Mouse (Mus musculus) layer of hippocampus, postnatal 36 days (tissue): ENCODE measurements around the gene Fga. TPM values are rescaled to one million over a fixed set of nuclear protein-coding genes. Genes with fewer than 3 reads are reported as not detected.
A peak's percentile ranks its signal among the peaks of the same experiment; 100 is the strongest.

Experiments
- DNase-seq, 2 experiments: peaks; one replicate each; pipeline ENCODE4 v3.0.0; 2022
- total RNA-seq, 2 experiments: library from RNA; stranded (reverse); gene quantifications; 2 replicates each; pipeline ENCODE4 v1.2.3; 2021

Fga gene
- total RNA-seq, result not detected

DNA sequence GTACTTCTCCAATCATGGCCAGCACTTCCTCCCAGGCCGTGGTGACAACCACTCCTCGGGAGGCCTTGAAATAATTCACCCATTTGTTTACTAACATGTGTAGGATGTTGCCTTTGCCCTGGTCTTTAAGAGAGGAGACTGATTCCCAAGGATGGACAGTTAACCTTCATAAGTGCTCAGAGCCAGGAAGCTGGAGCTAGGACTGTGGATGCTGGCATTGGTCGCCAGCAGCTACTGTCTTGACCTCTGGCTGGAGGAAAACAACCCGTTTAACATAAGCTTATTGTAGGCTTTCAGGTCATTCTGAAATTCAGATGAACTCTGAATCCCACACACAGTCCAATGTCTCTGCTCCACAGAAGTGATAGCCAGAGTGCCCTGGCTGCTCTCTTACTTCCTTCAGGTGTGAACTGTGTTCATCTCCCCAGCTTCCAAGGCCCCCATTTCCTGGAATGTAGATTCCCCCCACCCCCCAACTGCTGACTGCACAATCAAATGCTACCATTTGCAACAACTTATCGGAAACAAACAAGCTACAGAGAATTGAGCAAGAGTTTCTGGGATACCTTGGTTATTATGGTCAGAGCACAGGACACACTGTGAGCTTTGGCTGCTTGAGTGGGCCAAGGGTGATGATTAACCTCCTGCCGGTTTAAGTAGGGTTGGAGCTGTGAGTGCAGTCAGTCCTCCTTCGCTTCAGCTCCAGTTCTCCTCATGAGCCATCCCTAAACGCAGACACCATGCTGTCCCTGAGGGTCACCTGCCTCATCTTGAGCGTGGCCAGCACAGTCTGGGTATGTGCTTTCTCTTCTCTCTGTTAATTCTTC is at the start of gene Fga:
Gene Fga, plus strand, starts transcription at position 602 of the 827 bp plus-strand sequence.
- DNase-seq, result no peak

DNA sequence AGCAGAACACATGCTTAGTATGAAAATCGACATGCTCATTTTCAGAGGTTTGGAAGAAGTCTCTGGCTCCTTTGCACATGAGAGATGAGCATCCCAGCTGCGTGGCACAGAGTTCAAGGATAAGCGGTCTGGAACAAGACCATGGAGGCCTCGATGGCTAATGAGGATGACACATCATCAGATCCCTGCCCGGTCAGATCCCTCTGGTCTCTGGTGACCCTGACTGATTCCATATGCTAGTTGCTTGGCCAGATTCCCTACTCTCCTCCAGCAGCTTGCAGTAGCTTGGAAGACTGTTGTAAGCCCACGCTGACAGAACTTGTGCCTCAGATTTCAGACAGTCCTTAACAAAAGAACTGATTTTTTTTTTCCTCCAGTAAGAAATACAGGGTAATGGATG is 45.1 kb upstream of the Fga start:
- peak; percentile 7 to 16 for DNase-seq

- no peak for DNase-seq
These were observed 44.0 kb upstream of the Fga start for GRCm38 (mm10) chr3:82981861-82982260.

DNA sequence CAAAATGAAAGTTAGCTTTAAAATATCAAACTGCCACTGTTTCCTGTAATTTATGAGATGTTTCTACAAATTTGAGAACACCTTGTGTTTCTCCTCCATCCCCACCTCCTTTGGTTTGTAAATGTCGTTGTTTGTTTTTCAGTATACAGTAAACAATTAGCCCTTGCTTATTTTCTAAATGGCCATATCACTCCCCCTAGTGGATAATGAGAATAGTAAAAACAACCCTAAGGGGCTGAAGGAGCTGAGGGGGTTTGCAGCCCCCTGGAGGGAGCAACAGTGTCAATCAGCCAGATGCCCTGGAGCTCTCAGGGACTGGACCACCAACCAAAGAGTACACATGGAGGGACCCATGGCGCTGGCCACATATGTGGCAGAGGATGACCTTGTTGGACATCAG is 41.0 kb upstream of the Fga start:
- no peak for DNase-seq

DNA sequence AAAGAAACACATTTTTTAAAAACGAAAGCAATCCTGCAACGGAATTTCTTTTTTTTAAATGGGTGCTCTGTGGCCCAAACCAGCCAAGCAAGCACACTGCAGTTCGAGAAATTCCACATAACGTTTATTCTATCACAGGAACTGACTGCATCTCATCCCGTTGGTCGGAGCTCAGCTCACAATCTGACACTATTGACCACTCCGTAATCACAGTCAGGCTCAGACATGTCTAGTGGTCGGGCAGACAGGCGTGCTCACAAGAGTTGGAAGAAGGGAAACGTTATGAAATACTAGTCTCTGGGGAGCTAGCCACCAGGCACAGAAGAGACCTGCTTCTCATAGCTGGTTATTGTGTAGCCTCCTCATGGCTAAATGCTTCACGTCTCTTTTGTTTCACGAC is 33.9 kb upstream of the Fga start:
- DNase-seq, result no peak

GRCm38 (mm10) chr3:82992956-82993355 is 32.9 kb upstream of the Fga start:
- no peak for DNase-seq

GRCm38 (mm10) chr3:82995368-82995767 is 30.5 kb upstream of the Fga start:
- no peak for DNase-seq

- DNase-seq, result no peak
These were observed 29.2 kb upstream of the Fga start for GRCm38 (mm10) chr3:82996656-82997055.

- peak; percentile 12 to 48 for DNase-seq
These were observed 27.0 kb upstream of the Fga start for GRCm38 (mm10) chr3:82998772-82999463.

- DNase-seq, result no peak
These were observed 25.9 kb upstream of the Fga start for GRCm38 (mm10) chr3:82999995-83000394.

DNA sequence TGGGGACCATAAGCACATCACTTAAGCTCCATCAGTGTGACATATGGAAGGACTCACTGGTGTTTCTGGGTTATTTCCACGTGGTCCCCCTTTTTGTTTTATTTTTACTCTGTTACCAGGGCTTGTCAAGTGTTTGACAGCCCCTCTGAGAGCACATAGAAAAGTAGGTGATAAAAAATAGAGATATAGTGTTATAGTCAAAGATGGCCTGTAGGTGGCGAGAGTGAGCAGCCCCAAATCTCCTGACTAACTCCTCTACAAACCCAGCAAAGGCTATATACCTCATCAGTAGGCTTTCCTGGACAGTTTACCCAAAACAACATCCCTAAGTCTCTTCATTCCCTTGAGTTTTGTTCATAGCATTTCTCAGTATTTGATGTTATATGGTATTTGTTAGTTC is 23.7 kb upstream of the Fga start:
- DNase-seq, result peak in 1 of 2 experiments; percentile 30

- DNase-seq, result no peak
These were observed 22.8 kb upstream of the Fga start for GRCm38 (mm10) chr3:83003068-83003467.

GRCm38 (mm10) chr3:83004801-83005200 is 21.1 kb upstream of the Fga start:
- no peak for DNase-seq

DNA sequence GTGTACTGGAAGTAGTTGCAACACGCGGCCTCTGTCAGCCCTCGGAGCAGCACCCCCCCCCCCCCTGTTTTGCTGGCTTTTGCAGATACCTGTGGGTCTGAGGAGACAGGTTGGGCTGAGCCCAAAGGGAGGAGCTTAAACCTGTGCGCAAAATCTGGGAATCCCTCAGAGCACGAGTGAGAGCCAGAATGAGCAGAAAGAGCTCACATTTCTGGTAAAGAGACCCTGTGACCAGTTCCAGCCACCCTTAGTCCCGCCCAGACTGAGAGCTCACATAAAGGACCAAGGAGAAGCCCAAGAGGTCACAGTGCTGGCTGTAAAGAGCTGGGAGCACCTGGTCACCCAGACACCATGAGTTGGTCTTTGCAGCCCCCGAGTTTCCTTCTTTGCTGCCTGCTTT is 18.3 kb upstream of the Fga start, which contains the start of gene Fgg:
Gene Fgg, plus strand, starts transcription at position 168 of the 400 bp plus-strand sequence.
- DNase-seq, result no peak

- DNase-seq, result no peak
These were observed 15.6 kb upstream of the Fga start for GRCm38 (mm10) chr3:83010291-83010690.

DNA sequence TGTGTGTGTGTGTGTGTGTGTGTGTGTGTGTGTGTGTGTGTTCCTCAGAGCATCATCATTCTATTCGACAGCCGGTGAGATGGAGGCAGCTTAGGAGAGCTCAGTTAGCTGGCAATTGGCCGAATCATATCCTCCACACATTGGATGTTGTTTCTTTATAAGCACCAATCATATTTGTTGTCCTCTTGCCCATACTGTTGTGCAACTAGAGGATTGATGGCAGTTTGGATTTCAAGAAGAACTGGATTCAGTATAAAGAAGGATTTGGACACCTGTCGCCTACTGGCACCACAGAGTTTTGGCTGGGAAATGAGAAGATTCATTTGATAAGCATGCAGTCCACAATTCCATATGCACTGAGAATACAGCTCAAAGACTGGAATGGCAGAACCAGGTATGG is 14.7 kb upstream of the Fga start:
- DNase-seq, result no peak

GRCm38 (mm10) chr3:83011565-83011964 is 14.3 kb upstream of the Fga start:
- DNase-seq, result no peak

GRCm38 (mm10) chr3:83012636-83013035 is 13.2 kb upstream of the Fga start:
- no peak for DNase-seq

DNA sequence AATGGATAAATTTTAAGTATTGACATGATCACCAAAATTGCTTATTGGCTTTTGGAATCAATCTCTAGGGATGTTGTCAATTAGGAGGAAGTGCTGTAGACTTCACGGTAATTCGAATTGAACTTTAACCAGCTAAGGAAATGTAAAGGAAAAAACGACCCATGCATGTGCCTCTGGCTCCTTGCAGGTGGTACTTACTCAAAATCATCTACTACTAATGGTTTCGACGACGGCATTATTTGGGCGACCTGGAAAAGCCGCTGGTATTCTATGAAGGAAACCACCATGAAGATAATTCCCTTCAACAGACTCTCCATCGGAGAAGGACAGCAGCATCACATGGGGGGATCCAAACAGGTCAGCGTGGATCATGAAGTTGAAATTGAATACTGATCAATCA is 11.9 kb upstream of the Fga start:
- DNase-seq, result no peak

DNA sequence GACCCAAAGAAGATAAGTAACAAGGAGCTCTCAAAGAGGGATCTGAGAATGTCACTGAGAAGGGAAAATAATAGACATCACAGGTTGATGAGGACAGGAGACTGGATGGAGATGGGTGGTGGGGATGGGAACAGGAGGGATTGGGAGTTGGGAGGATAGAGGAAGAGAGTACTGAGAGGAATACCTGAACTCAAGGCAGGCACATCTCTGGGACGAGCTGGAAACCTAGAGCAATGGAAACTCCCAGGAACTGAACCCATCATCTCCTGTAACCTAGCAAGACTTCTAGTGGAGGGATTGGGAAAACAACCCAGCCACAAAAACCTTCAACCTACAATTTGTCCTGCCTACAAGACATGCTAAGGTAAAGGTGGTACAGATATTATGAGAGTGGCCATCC is 9.6 kb upstream of the Fga start:
- DNase-seq, result no peak

DNA sequence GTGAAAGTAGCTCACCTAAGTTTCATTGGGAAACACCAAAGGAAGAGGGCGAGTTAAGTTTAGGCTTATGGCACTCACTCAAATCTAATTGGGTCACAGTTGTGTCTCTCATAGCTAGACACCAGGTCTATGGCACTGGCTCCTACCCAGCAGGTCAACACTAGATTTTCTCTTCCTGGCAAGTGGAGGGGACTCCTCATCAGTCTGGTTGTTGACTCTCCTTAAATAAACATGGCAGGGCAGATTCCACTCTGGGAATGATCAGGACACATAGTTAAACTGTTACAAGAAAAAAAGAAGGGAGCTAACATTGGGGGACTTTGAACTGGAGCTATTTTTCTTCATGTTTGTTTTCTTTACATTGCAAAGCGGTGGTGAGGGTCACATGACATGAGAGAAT is 5.5 kb upstream of the Fga start:
- no peak for DNase-seq

- DNase-seq, result no peak
These were observed 4.7 kb upstream of the Fga start for GRCm38 (mm10) chr3:83021176-83021575.

- no peak for DNase-seq
These were observed 840 bp upstream of the Fga start for GRCm38 (mm10) chr3:83025036-83025435.
